Mouse (Mus musculus): Measurements from ENCODE around the gene AU018091. TPM values are rescaled to one million over a fixed set of nuclear protein-coding genes. Genes with fewer than 3 reads are reported as not detected.
"Not testable (repeated sequence)": the region's sequence is repeated elsewhere in the genome, so short reads cannot be mapped to it uniquely, and the experiment has no call there.

Gene AU018091
- polyA plus RNA-seq, 1 experiment from 2014 or later: not detected

DNA sequence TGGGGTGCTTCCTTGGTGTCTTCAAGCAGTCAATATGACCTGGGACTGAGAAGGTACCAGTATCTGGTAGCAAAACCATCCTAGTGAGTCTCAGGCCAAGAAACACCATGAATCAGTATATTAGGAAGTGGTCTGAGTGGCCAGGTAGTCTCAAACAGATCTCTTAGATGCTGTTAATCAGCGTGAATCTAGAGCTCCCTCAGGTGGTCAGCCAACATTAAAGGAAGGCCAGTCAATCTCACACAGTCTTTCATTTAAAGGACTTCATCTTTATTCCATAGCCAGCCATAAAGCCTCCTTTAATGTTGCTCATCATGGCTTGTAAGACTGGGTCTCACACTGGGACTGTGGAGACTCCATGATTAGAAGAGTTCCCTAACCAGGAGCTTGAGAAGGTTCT, 25.7 kb downstream of the AU018091 start:
- Histone ChIP-seq H3K4me3 (ENCODE audit: low read depth, low read length) (no peak overlapping the region), H3K4me1 (ENCODE audit: control insufficient read depth, insufficient read depth, low read length) (no peaks in the 10 kb centered on the region), H3K4me2 (ENCODE audit: low read depth, low read length) (no peak overlapping the region), H3K9me3 (ENCODE audit: control insufficient read depth, low read length) (no peaks in the 10 kb centered on the region), H3K27me3 (ENCODE audit: control insufficient read depth, insufficient read depth, low read length) (no peaks in the 10 kb centered on the region), H3K36me3 (ENCODE audit: control insufficient read depth, insufficient read depth, low read length) (no peaks in the 10 kb centered on the region), H3K27ac (ENCODE audit: low read depth, low read length) (no peak overlapping the region), H3K9ac (replicated peaks; ENCODE audit: low read depth, low read length) (no peak overlapping the region)
- no peak for ATAC-seq (ENCODE audit: low read depth)
- 23% methylated on average over 1 of the region's 1 CpGs for WGBS

GRCm38 (mm10) chr7:3135606-3136005, 33.4 kb downstream of the AU018091 start:
- 85% methylated on average over 4 of the region's 4 CpGs for WGBS
- H3K4me2 ChIP-seq (ENCODE audit: low read depth, low read length): no peak overlapping the region
- no peak for ATAC-seq (ENCODE audit: low read depth)
- H3K9ac ChIP-seq (replicated peaks; ENCODE audit: low read depth, low read length): no peak overlapping the region
- no peak overlapping the region for H3K4me3 ChIP-seq (ENCODE audit: low read depth, low read length)
- no peaks in the 10 kb centered on the region for H3K4me1 ChIP-seq (ENCODE audit: control insufficient read depth, insufficient read depth, low read length)
- 0 out of 2 replicates have a peak, but pooled peaks cover 3% of the 10 kb centered on the region for H3K9me3 ChIP-seq (ENCODE audit: control insufficient read depth, low read length)
- no peaks in the 10 kb centered on the region for H3K27me3 ChIP-seq (ENCODE audit: control insufficient read depth, insufficient read depth, low read length)
- no peaks in the 10 kb centered on the region for H3K36me3 ChIP-seq (ENCODE audit: control insufficient read depth, insufficient read depth, low read length)
- no peak overlapping the region for H3K27ac ChIP-seq (ENCODE audit: low read depth, low read length)

DNA sequence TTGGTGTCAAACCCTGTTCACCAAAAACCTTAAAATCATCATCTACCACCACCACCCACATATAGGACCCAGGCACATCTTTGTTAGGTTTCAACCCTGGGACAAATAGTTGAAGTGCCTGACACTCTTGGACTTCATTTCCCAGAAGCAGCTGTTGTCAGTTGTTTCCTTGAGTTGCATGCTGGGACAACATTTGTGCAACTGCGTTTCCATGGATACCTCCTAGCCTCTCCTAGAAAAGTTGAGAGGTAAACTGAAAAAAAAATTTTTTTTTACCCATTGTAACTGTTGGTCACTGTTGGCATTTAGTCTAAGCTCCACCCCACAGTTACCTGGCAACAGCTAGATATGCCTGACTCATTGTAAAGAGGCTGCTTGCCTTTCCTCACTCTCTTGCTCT, 34.3 kb downstream of the AU018091 start:
- 63% methylated on average over 1 of the region's 1 CpGs for WGBS
- no peaks in the 10 kb centered on the region for H3K36me3 ChIP-seq (ENCODE audit: control insufficient read depth, insufficient read depth, low read length)
- 0 out of 2 replicates have a peak, but pooled peaks cover 3% of the 10 kb centered on the region for H3K9me3 ChIP-seq (ENCODE audit: control insufficient read depth, low read length)
- no peaks in the 10 kb centered on the region for H3K27me3 ChIP-seq (ENCODE audit: control insufficient read depth, insufficient read depth, low read length)
- no peak for ATAC-seq (ENCODE audit: low read depth)
- no peak overlapping the region for H3K4me2 ChIP-seq (ENCODE audit: low read depth, low read length)
- H3K4me1 ChIP-seq (ENCODE audit: control insufficient read depth, insufficient read depth, low read length): no peaks in the 10 kb centered on the region
- H3K4me3 ChIP-seq (ENCODE audit: low read depth, low read length): no peak overlapping the region
- H3K27ac ChIP-seq (ENCODE audit: low read depth, low read length): no peak overlapping the region
- H3K9ac ChIP-seq (replicated peaks; ENCODE audit: low read depth, low read length): no peak overlapping the region

DNA sequence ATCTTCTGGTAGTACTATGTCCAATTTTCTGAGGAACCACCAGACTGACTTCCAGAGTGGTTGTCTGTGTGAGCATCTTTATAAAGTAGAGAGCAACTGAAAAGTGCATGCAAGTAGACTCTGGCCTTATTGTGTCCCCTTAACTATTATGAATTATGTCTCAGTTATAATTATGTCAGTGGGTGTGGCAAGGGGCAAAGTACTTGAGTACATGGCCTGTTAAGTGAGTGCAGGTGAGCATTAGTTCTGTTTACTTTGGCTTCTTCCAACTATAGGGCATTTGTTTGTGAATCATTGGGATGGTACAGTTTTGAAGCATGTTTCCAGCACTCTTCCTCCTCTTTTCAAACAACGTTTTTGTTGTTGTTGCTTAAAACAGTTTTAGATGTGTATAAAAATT, 38.7 kb downstream of the AU018091 start:
- H3K27ac ChIP-seq (ENCODE audit: low read depth, low read length): no peak overlapping the region
- H3K27me3 ChIP-seq (ENCODE audit: control insufficient read depth, insufficient read depth, low read length): no peaks in the 10 kb centered on the region
- H3K9me3 ChIP-seq (ENCODE audit: control insufficient read depth, low read length): 0 out of 2 replicates have a peak, but pooled peaks cover 3% of the 10 kb centered on the region
- H3K4me1 ChIP-seq (ENCODE audit: control insufficient read depth, insufficient read depth, low read length): no peaks in the 10 kb centered on the region
- no peak overlapping the region for H3K9ac ChIP-seq (replicated peaks; ENCODE audit: low read depth, low read length)
- H3K4me2 ChIP-seq (ENCODE audit: low read depth, low read length): no peak overlapping the region
- H3K4me3 ChIP-seq (ENCODE audit: low read depth, low read length): no peak overlapping the region
- H3K36me3 ChIP-seq (ENCODE audit: control insufficient read depth, insufficient read depth, low read length): no peaks in the 10 kb centered on the region
- no peak for ATAC-seq (ENCODE audit: low read depth)
- WGBS: 64% methylated on average over 1 of the region's 1 CpGs

DNA sequence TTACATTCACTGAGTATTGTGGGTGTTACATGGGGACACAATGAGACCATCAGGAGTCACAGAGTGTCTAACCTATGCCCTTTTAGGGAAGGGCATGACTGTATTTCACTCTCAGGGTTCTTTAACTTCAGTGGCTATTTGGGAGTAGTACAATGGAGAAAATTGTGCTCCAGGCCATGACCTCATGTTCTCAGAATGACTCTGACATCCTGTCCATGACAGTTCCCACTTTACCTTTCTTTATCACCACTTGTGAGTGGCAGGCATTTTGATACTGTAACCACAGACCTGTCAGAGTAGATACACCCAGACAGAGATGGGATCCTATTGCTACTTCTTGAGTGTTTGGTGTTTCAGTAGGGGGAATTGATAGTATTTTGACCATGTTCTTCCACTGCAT, 40.4 kb downstream of the AU018091 start:
- not testable (repeated sequence) for H3K9ac ChIP-seq (replicated peaks; ENCODE audit: low read depth, low read length); ATAC-seq (ENCODE audit: low read depth); H3K4me2 ChIP-seq (ENCODE audit: low read depth, low read length); H3K4me3 ChIP-seq (ENCODE audit: low read depth, low read length); H3K36me3 ChIP-seq (ENCODE audit: control insufficient read depth, insufficient read depth, low read length); H3K9me3 ChIP-seq (ENCODE audit: control insufficient read depth, low read length); H3K27me3 ChIP-seq (ENCODE audit: control insufficient read depth, insufficient read depth, low read length); H3K4me1 ChIP-seq (ENCODE audit: control insufficient read depth, insufficient read depth, low read length); H3K27ac ChIP-seq (ENCODE audit: low read depth, low read length)

DNA sequence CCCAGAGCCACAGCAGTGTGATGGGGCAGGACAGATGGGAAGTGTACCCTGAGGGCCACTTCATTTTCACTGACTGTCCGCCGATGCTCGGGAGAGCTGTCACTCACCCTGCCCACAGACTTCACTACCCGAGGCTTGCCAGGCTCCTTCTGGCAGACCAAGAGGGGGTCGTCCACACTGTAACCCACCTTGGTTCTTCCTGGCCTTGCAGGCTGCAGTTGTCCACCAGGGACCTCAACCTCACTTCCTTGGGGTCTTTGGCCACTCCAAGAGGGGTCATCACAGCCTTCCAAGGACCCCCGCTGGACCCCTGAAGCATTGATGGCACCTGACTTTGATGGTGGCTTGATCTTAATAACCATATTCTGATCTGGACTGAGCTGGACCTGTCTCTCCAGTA, 57.8 kb downstream of the AU018091 start:
- not testable (repeated sequence) for H3K9me3 ChIP-seq (ENCODE audit: control insufficient read depth, low read length); H3K9ac ChIP-seq (replicated peaks; ENCODE audit: low read depth, low read length)

DNA sequence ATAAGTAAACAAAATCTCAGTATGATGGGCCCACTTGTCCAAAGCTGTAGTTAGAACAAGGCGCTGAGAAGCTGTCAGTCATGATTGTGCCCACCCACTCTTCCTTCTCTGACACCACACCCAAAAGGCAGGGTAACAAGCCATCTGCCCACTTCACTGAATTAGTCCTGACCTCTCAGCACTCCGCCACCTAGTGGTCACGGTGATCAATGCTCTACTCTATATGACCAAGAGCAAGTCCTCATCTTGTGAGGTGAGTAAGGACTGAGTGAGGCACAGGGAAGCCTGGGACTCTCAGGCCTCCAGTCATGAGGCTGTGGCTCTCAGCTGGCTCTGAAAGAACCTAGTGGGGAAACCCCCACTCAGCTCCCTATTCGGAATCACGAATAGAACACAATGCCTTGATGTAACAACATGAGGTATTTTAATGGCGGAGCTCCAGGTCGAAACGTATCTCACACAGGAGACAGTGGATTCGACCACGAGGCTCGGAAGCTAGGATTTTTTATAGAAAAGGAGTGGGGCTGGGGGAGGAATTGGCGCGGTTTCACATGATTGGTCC, 62.4 kb downstream of the AU018091 start:
- not testable (repeated sequence) for H3K4me3 ChIP-seq (ENCODE audit: low read depth, low read length); ATAC-seq (ENCODE audit: low read depth); H3K27me3 ChIP-seq (ENCODE audit: control insufficient read depth, insufficient read depth, low read length); H3K4me1 ChIP-seq (ENCODE audit: control insufficient read depth, insufficient read depth, low read length); H3K36me3 ChIP-seq (ENCODE audit: control insufficient read depth, insufficient read depth, low read length); H3K27ac ChIP-seq (ENCODE audit: low read depth, low read length); H3K4me2 ChIP-seq (ENCODE audit: low read depth, low read length); H3K9me3 ChIP-seq (ENCODE audit: control insufficient read depth, low read length); H3K9ac ChIP-seq (replicated peaks; ENCODE audit: low read depth, low read length)
- 70% methylated on average over 13 of the region's 13 CpGs for WGBS

More for the DNA sequence above, 57.8 kb downstream of the AU018091 start:
- H3K4me1 ChIP-seq (ENCODE audit: control insufficient read depth, insufficient read depth, low read length); H3K4me3 ChIP-seq (ENCODE audit: low read depth, low read length); H3K27ac ChIP-seq (ENCODE audit: low read depth, low read length); ATAC-seq (ENCODE audit: low read depth); H3K4me2 ChIP-seq (ENCODE audit: low read depth, low read length); H3K36me3 ChIP-seq (ENCODE audit: control insufficient read depth, insufficient read depth, low read length); H3K27me3 ChIP-seq (ENCODE audit: control insufficient read depth, insufficient read depth, low read length): not testable (repeated sequence)
- WGBS: no CpG with 5 or more reads among the region's 6 CpGs

MicroRNAs encoded within 50 kb of the gene (microRNA counts, 519-probe panel; counts per million panel counts)
- not detected for microRNA mmu-miR-290-3p
- not detected for microRNA mmu-miR-290-5p
- microRNA mmu-miR-291a-3p: not detected
- not detected for microRNA mmu-miR-291a-5p
- not detected for microRNA mmu-miR-292-5p

Small RNA genes within 50 kb of the gene (microRNA-seq; reads per million reads assigned to microRNA genes)
- gene Mir290a: not detected
- gene Mir290b: not detected
- 0.85 reads per million for gene Mir291a
- not detected for gene Mir292
- gene Mir292b: not detected

Other genes starting within 250 kb of the AU018091 start
- gene Nlrp12, start 80.5 kb upstream of the AU018091 start, polyA plus RNA-seq (2014; fragmentation: Nextera tagmentation; extraction: Ambion mirVana): 0.04 TPM in 1 of 2 replicates, not detected in the other
- 39.2 and 52.5 TPM in 2 replicates for gene Myadm, start 119.9 kb upstream of the AU018091 start, polyA plus RNA-seq (2014; fragmentation: Nextera tagmentation; extraction: Ambion mirVana)
- gene Prkcg, start 120.0 kb upstream of the AU018091 start, polyA plus RNA-seq (2014; fragmentation: Nextera tagmentation; extraction: Ambion mirVana): 0.88 and 1.5 TPM in 2 replicates
- gene Cacng7, start 163.8 kb upstream of the AU018091 start, polyA plus RNA-seq (2014; fragmentation: Nextera tagmentation; extraction: Ambion mirVana): 4.2 and 5.1 TPM in 2 replicates
- 12.9 and 13.5 TPM in 2 replicates for gene Cacng8, start 221.5 kb upstream of the AU018091 start, polyA plus RNA-seq (2014; fragmentation: Nextera tagmentation; extraction: Ambion mirVana)

Data from neural tube, embryonic 14.5 days (tissue).